Mouse (Mus musculus) myocyte (in vitro differentiated cells): Measurements from ENCODE around the gene Sorcs2.

Experiments
- E2F4 ChIP-seq: IDR thresholded peaks from one replicate; pipeline ENCODE4 v1.6.1; 2011; ENCODE audit warnings: mild to moderate bottlenecking, control low read depth, moderate library complexity; ENCODE audit not compliant: insufficient read depth
- MAX ChIP-seq: IDR thresholded peaks from one replicate; pipeline ENCODE4 v1.6.1; 2011; ENCODE audit warnings: low read depth, mild to moderate bottlenecking, control low read depth
- MYOG ChIP-seq, 3 experiments: IDR thresholded peaks; one replicate each; pipeline ENCODE4 v1.6.1; 2011; ENCODE audit warnings: control low read depth in 2 of 3, low read depth in 2 of 3, mild to moderate bottlenecking in 2 of 3; ENCODE audit not compliant: insufficient read length in 2 of 3, control insufficient read depth in 1 of 3, insufficient read depth in 1 of 3
- POLR2A ChIP-seq: IDR thresholded peaks from one replicate; pipeline ENCODE4 v1.6.1; 2011; ENCODE audit warnings: low read depth, mild to moderate bottlenecking, control low read depth, moderate library complexity; ENCODE audit not compliant: insufficient read length
- SRF ChIP-seq: IDR thresholded peaks from one replicate; pipeline ENCODE4 v1.6.1; 2011; ENCODE audit warnings: low read depth; ENCODE audit not compliant: control insufficient read depth, insufficient read length
- TCF12 ChIP-seq: IDR thresholded peaks from one replicate; pipeline ENCODE4 v1.6.1; 2011; ENCODE audit warnings: mild to moderate bottlenecking, control low read depth; ENCODE audit not compliant: poor library complexity, insufficient read depth, severe bottlenecking
- TCF3 ChIP-seq: IDR thresholded peaks from one replicate; pipeline ENCODE4 v1.6.1; 2011; ENCODE audit warnings: low read depth, control low read depth; ENCODE audit not compliant: insufficient read length
- USF1 ChIP-seq: IDR thresholded peaks from one replicate; pipeline ENCODE4 v1.6.1; 2011; ENCODE audit warnings: low read depth, mild to moderate bottlenecking, control low read depth, moderate library complexity

GRCm38 (mm10) chr5:36141112-36141511 lies 256.8 kb downstream of the Sorcs2 start:
- TF ChIP-seq E2F4, result no peak
- TF ChIP-seq POLR2A, result no peak
- no peak for TF ChIP-seq MAX
- no peak for TF ChIP-seq TCF3
- no peak for TF ChIP-seq MYOG (IDR thresholded peaks at IDR 0.05; ENCODE audit: control insufficient read depth in 1 of 3, insufficient read depth in 1 of 3, insufficient read length in 2 of 3, low read depth in 2 of 3)
- TF ChIP-seq TCF12, result no peak
- no peak for TF ChIP-seq SRF
- no peak for TF ChIP-seq USF1
